Mouse (Mus musculus) erythroblast, embryonic 14.5 days (primary cell): Measurements from ENCODE around the gene Rinl.

Experiments
- GATA1 ChIP-seq: IDR thresholded peaks from 2 replicates; pipeline ENCODE4 v1.6.1; 2012; ENCODE audit warnings: low read length, inconsistent platforms, mixed read lengths
- TAL1 ChIP-seq: IDR thresholded peaks from 3 replicates; pipeline ENCODE4 v1.6.1; 2012; ENCODE audit warnings: low read length, inconsistent platforms, mixed read lengths

- TF ChIP-seq GATA1: no peak
- no peak for TF ChIP-seq TAL1
These were observed 36.3 kb downstream of the Rinl start, which contains the start of gene Ech1 for GRCm38 (mm10) chr7:28824941-28825685.
